Mouse (Mus musculus) skeletal muscle tissue, adult 2 months (tissue): ENCODE results near the gene Map3k4.

Experiments
- DNase-seq: peaks from one replicate; pipeline ENCODE4 v3.0.0-alpha.2; 2012; ENCODE audit warnings: low read depth, low spot score

Gene Map3k4

GRCm38 (mm10) chr17:12318663-12319201, at the start of gene Map3k4:
Map3k4 (minus strand) TSS chr17:12318796.
- peak; percentile 80 for DNase-seq

- peak; percentile 48 for DNase-seq
These were observed 48.9 kb upstream of the Map3k4 start for GRCm38 (mm10) chr17:12367373-12367930.

- DNase-seq: no peak
These were observed 45.8 kb upstream of the Map3k4 start for GRCm38 (mm10) chr17:12364426-12364735.

GRCm38 (mm10) chr17:12363601-12364425, 45.2 kb upstream of the Map3k4 start:
- DNase-seq: no peak

- no peak for DNase-seq
These were observed 41.3 kb upstream of the Map3k4 start for GRCm38 (mm10) chr17:12359876-12360275.

GRCm38 (mm10) chr17:12352781-12353180, 34.2 kb upstream of the Map3k4 start:
- DNase-seq: no peak

- no peak for DNase-seq
These were observed 33.0 kb upstream of the Map3k4 start for GRCm38 (mm10) chr17:12351564-12351963.

- no peak for DNase-seq
These were observed 28.9 kb upstream of the Map3k4 start for GRCm38 (mm10) chr17:12347462-12347861.

GRCm38 (mm10) chr17:12343702-12344376, 25.2 kb upstream of the Map3k4 start:
- no peak for DNase-seq

- no peak for DNase-seq
These were observed 18.6 kb upstream of the Map3k4 start for GRCm38 (mm10) chr17:12337156-12337555.

GRCm38 (mm10) chr17:12336073-12336868, 17.7 kb upstream of the Map3k4 start:
- DNase-seq: peak; percentile 52

- no peak for DNase-seq
These were observed 16.5 kb upstream of the Map3k4 start for GRCm38 (mm10) chr17:12335115-12335514.

- peak; percentile 78 for DNase-seq
These were observed 9.4 kb upstream of the Map3k4 start for GRCm38 (mm10) chr17:12327847-12328518.

- no peak for DNase-seq
These were observed 1.2 kb upstream of the Map3k4 start for GRCm38 (mm10) chr17:12319786-12320185.

- DNase-seq: no peak
These were observed 493 bp downstream of the Map3k4 start for GRCm38 (mm10) chr17:12317954-12318651.

GRCm38 (mm10) chr17:12317607-12317953, 1.0 kb downstream of the Map3k4 start:
- DNase-seq: no peak

- no peak for DNase-seq
These were observed 2.3 kb downstream of the Map3k4 start for GRCm38 (mm10) chr17:12316251-12316650.

GRCm38 (mm10) chr17:12312248-12312647, 6.3 kb downstream of the Map3k4 start:
- DNase-seq: no peak

- DNase-seq: no peak
These were observed 9.1 kb downstream of the Map3k4 start for GRCm38 (mm10) chr17:12309493-12309892.

GRCm38 (mm10) chr17:12309059-12309458, 9.5 kb downstream of the Map3k4 start:
- no peak for DNase-seq
